Mouse (Mus musculus) MEL (cell line): ENCODE measurements around the gene Arhgef5.

ENCODE experiments used
- BHLHE40 ChIP-seq: IDR thresholded peaks from 2 replicates; pipeline ENCODE4 v1.6.1; 2012; ENCODE audit warnings: low read depth, mild to moderate bottlenecking, inconsistent platforms, low read length, improper control_type of control experiment, borderline replicate concordance
- CHD2 ChIP-seq: IDR thresholded peaks from 2 replicates; pipeline ENCODE4 v1.6.1; 2011; ENCODE audit warnings: low read length, improper control_type of control experiment
- CTCF ChIP-seq, 3 experiments: IDR thresholded peaks in 2 of 3; conservative IDR thresholded peaks in 1 of 3; 2 replicates each; pipeline ENCODE4 v1.5.1; 2011 to 2012; ENCODE audit warnings: low read length in 3 of 3, low read depth in 2 of 3, mild to moderate bottlenecking in 2 of 3, improper control_type of control experiment in 1 of 3, inconsistent platforms in 1 of 3, mixed read lengths in 1 of 3, moderate library complexity in 1 of 3; ENCODE audit not compliant: control insufficient read depth in 1 of 3, insufficient read depth in 1 of 3, poor library complexity in 1 of 3, severe bottlenecking in 1 of 3
- EP300 ChIP-seq, 2 experiments: IDR thresholded peaks; 2 replicates each; pipeline ENCODE4 v1.6.1; 2011; ENCODE audit warnings: improper control_type of control experiment in 2 of 2, low read length in 2 of 2, low read depth in 1 of 2, mild to moderate bottlenecking in 1 of 2
- MAFK ChIP-seq: IDR thresholded peaks from 2 replicates; pipeline ENCODE4 v1.6.1; 2011; ENCODE audit warnings: low read depth, mild to moderate bottlenecking, low read length, improper control_type of control experiment, borderline replicate concordance
- MEF2A ChIP-seq: IDR thresholded peaks from 2 replicates; pipeline ENCODE4 v1.6.1; 2014; ENCODE audit warnings: low read depth, mild to moderate bottlenecking, inconsistent platforms, low read length, improper control_type of control experiment; ENCODE audit not compliant: poor library complexity, insufficient replicate concordance, severe bottlenecking; ENCODE audit errors: extremely low read depth
- MXI1 ChIP-seq: IDR thresholded peaks from 2 replicates; pipeline ENCODE4 v1.6.1; 2011; ENCODE audit warnings: mild to moderate bottlenecking, low read depth, low read length, improper control_type of control experiment
- MYC ChIP-seq: IDR thresholded peaks from 2 replicates; pipeline ENCODE4 v1.6.1; 2011; ENCODE audit warnings: low read depth, mild to moderate bottlenecking, low read length, improper control_type of control experiment, moderate library complexity
- POLR2A ChIP-seq, 2 experiments: IDR thresholded peaks; 2 replicates each; pipeline ENCODE4 v1.6.1; 2011 to 2012; ENCODE audit warnings: low read length in 2 of 2, mild to moderate bottlenecking in 2 of 2, control low read depth in 1 of 2, improper control_type of control experiment in 1 of 2, low read depth in 1 of 2, moderate library complexity in 1 of 2; ENCODE audit not compliant: control insufficient read depth in 1 of 2, insufficient read depth in 1 of 2, poor library complexity in 1 of 2
- POLR2AphosphoS2 ChIP-seq: IDR thresholded peaks from 2 replicates; pipeline ENCODE4 v1.6.1; 2011; ENCODE audit warnings: low read length, improper control_type of control experiment
- TAL1 ChIP-seq: IDR thresholded peaks from 2 replicates; pipeline ENCODE4 v1.6.1; 2012; ENCODE audit warnings: mild to moderate bottlenecking, inconsistent platforms, low read length, moderate library complexity, mixed read lengths
- USF1 ChIP-seq: IDR thresholded peaks from 2 replicates; pipeline ENCODE4 v1.6.1; 2014; ENCODE audit warnings: low read depth, mild to moderate bottlenecking, inconsistent platforms, low read length, improper control_type of control experiment, moderate library complexity
- ZKSCAN1 ChIP-seq: IDR thresholded peaks from 2 replicates; pipeline ENCODE4 v1.6.1; 2012; ENCODE audit warnings: low read depth, mild to moderate bottlenecking, inconsistent platforms, low read length, improper control_type of control experiment, moderate library complexity

DNA sequence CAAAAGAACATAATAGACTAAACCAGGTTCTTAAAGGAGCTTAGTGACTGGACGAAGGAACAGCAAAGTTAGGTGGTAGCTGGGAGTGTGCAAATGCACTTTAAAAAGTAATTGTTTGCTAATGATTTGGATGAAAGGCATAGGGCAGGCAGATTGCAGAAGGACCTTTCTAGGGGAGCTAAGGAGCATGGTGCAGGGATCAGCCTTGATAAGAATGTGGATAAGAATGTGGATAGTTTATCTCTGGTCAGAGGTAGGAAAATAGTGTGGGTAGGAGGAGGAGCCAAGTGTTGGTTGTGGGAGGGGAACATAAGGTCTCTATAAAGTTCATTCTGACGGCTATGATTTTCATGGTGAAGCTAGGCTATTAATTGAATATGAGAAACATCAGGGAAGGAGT is 73.4 kb downstream of the Arhgef5 start:
- TF ChIP-seq CTCF (IDR thresholded peaks at IDR 0.05 in 2 of 3, conservative IDR thresholded peaks at IDR 0.05 in 1 of 3; ENCODE audit: control insufficient read depth in 1 of 3, insufficient read depth in 1 of 3, low read depth in 2 of 3, low read length in 3 of 3, poor library complexity in 1 of 3, severe bottlenecking in 1 of 3) (no peak), MAFK (no peak), EP300 (IDR thresholded peaks at IDR 0.05; ENCODE audit: low read depth in 1 of 2, low read length in 2 of 2) (no peak), POLR2AphosphoS2 (no peak), MEF2A (no peak), BHLHE40 (no peak), MYC (no peak), CHD2 (no peak), POLR2A (IDR thresholded peaks at IDR 0.05; ENCODE audit: control insufficient read depth in 1 of 2, insufficient read depth in 1 of 2, low read depth in 1 of 2, low read length in 2 of 2, poor library complexity in 1 of 2) (no peak), ZKSCAN1 (no peak), MXI1 (no peak), USF1 (no peak), TAL1 (no peak)
